Mouse (Mus musculus): Measurements from ENCODE around the gene Sertad1. TPM values are rescaled to one million over a fixed set of nuclear protein-coding genes. Genes with fewer than 3 reads are reported as not detected.
A peak's percentile ranks its signal among the peaks of the same experiment; 100 is the strongest.

Gene Sertad1
- polyA plus RNA-seq, 1 experiment from 2014 or later, result 18.5 TPM

DNA sequence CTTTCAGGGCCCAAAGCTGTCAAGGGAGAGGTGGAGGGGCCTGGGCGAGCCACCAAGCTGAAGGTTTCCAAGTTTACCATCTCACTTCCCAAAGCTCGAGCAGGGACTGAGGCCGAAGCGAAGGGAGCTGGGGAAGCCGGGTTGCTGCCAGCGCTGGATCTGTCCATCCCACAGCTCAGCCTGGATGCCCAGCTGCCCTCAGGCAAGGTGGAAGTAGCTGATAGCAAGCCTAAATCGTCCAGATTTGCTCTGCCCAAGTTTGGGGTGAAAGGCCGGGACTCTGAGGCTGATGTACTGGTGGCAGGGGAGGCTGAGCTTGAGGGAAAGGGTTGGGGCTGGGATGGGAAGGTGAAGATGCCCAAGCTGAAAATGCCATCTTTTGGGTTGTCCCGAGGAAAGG is 31.6 kb downstream of the Sertad1 start:
- no peak overlapping the region for H3K4me2 ChIP-seq (ENCODE audit: low read depth, low read length)
- WGBS (ENCODE audit: insufficient replicate concordance), result 73% methylated on average over 9 of the region's 9 CpGs
- DNase-seq, result no peak
- TF ChIP-seq CTCF (IDR thresholded peaks at IDR 0.05; ENCODE audit: low read depth), result no peak
- TF ChIP-seq EP300 (IDR thresholded peaks at IDR 0.05; ENCODE audit: low read depth), result no peak
- H3K27me3 ChIP-seq (ENCODE audit: insufficient read depth, low read length), result no peaks in the 10 kb centered on the region
- ATAC-seq, result no peak
- H3K9ac ChIP-seq (replicated peaks), result no peak overlapping the region
- 0 out of 2 replicates have a peak, but pooled peaks cover 2% of the 10 kb centered on the region for H3K9me3 ChIP-seq (ENCODE audit: low read length)
- H3K4me1 ChIP-seq (ENCODE audit: insufficient read depth), result no peaks in the 10 kb centered on the region
- H3K36me3 ChIP-seq (replicated peaks; ENCODE audit: insufficient read depth, low read length), result no peaks in the 10 kb centered on the region
- no peak overlapping the region for H3K27ac ChIP-seq (ENCODE audit: low read depth)
- H3K4me3 ChIP-seq (ENCODE audit: low read depth, low read length), result no peak overlapping the region

- Histone ChIP-seq H3K27ac (ENCODE audit: low read depth) (no peak overlapping the region), H3K9me3 (ENCODE audit: low read length) (0 out of 2 replicates have a peak, but pooled peaks cover 2% of the 10 kb centered on the region), H3K4me1 (ENCODE audit: insufficient read depth) (no peaks in the 10 kb centered on the region), H3K36me3 (replicated peaks; ENCODE audit: insufficient read depth, low read length) (no peaks in the 10 kb centered on the region), H3K27me3 (ENCODE audit: insufficient read depth, low read length) (no peaks in the 10 kb centered on the region), H3K4me3 (ENCODE audit: low read depth, low read length) (no peak overlapping the region), H3K4me2 (ENCODE audit: low read depth, low read length) (no peak overlapping the region), H3K9ac (replicated peaks) (no peak overlapping the region)
- no peak for ATAC-seq
- TF ChIP-seq CTCF (IDR thresholded peaks at IDR 0.05; ENCODE audit: low read depth) (peak; percentile 44), EP300 (IDR thresholded peaks at IDR 0.05; ENCODE audit: low read depth) (no peak)
- DNase-seq, result no peak
These were observed 33.4 kb downstream of the Sertad1 start for GRCm38 (mm10) chr7:27520104-27520503.

GRCm38 (mm10) chr7:27520599-27520998 is 33.9 kb downstream of the Sertad1 start:
- Histone ChIP-seq H3K27me3 (ENCODE audit: insufficient read depth, low read length) (no peaks in the 10 kb centered on the region), H3K4me1 (ENCODE audit: insufficient read depth) (peaks cover 2% of the 10 kb centered on the region), H3K9me3 (ENCODE audit: low read length) (0 out of 2 replicates have a peak, but pooled peaks cover 2% of the 10 kb centered on the region), H3K4me2 (ENCODE audit: low read depth, low read length) (no peak overlapping the region), H3K9ac (replicated peaks) (no peak overlapping the region), H3K36me3 (replicated peaks; ENCODE audit: insufficient read depth, low read length) (no peaks in the 10 kb centered on the region), H3K27ac (ENCODE audit: low read depth) (no peak overlapping the region), H3K4me3 (ENCODE audit: low read depth, low read length) (no peak overlapping the region)
- no peak for ATAC-seq
- no peak for DNase-seq
- TF ChIP-seq EP300 (IDR thresholded peaks at IDR 0.05; ENCODE audit: low read depth), result no peak
- 63% methylated on average over 1 of the region's 1 CpGs for WGBS (ENCODE audit: insufficient replicate concordance)

DNA sequence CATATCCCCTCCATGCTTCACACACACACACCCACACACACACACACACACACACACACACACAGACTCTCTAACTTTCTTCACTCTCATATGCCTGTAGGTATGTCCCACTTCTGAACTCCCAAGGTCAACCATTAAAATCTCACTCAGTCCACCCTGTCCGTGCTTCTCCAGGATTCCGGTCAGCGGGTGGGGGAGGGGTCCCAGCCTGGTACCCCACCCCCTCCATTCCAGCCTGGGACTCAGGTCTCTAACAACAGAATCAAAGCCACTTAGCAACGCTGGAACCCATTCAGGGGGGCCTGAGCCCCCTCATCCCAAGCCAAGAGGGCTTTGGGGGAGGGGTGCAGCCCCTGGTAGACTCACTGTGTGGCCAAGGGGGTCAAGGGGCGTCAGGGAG is 36.3 kb downstream of the Sertad1 start, which contains the start of gene Hipk4:
Hipk4 (plus strand) TSS at position 301 of the 400 bp plus-strand sequence.
- peaks cover 9% of the 10 kb centered on the region for H3K4me1 ChIP-seq (ENCODE audit: insufficient read depth)
- no peak for TF ChIP-seq CTCF (IDR thresholded peaks at IDR 0.05; ENCODE audit: low read depth)
- TF ChIP-seq EP300 (IDR thresholded peaks at IDR 0.05; ENCODE audit: low read depth), result no peak
- no peak for DNase-seq
- H3K9me3 ChIP-seq (ENCODE audit: low read length), result 0 out of 2 replicates have a peak, but pooled peaks cover 2% of the 10 kb centered on the region
- H3K36me3 ChIP-seq (replicated peaks; ENCODE audit: insufficient read depth, low read length), result no peaks in the 10 kb centered on the region
- no peak within 1 kb of the TSS for H3K4me2 ChIP-seq (ENCODE audit: low read depth, low read length)
- no peak within 1 kb of the TSS for H3K4me3 ChIP-seq (ENCODE audit: low read depth, low read length)
- H3K27ac ChIP-seq (ENCODE audit: low read depth), result no peak within 1 kb of the TSS
- H3K27me3 ChIP-seq (ENCODE audit: insufficient read depth, low read length), result no peaks in the 10 kb centered on the region
- 66% methylated on average over 5 of the region's 5 CpGs for WGBS (ENCODE audit: insufficient replicate concordance)
- no peak for ATAC-seq
- H3K9ac ChIP-seq (replicated peaks), result no peak within 1 kb of the TSS

- WGBS (ENCODE audit: insufficient replicate concordance), result 90% methylated on average over 13 of the region's 13 CpGs
- Histone ChIP-seq H3K9me3 (ENCODE audit: low read length) (0 out of 2 replicates have a peak, but pooled peaks cover 2% of the 10 kb centered on the region), H3K27ac (ENCODE audit: low read depth) (no peak overlapping the region), H3K4me2 (ENCODE audit: low read depth, low read length) (no peak overlapping the region), H3K9ac (replicated peaks) (no peak overlapping the region), H3K27me3 (ENCODE audit: insufficient read depth, low read length) (no peaks in the 10 kb centered on the region), H3K4me3 (ENCODE audit: low read depth, low read length) (no peak overlapping the region), H3K4me1 (ENCODE audit: insufficient read depth) (peaks cover 9% of the 10 kb centered on the region), H3K36me3 (replicated peaks; ENCODE audit: insufficient read depth, low read length) (no peaks in the 10 kb centered on the region)
- no peak for TF ChIP-seq EP300 (IDR thresholded peaks at IDR 0.05; ENCODE audit: low read depth)
- no peak for TF ChIP-seq CTCF (IDR thresholded peaks at IDR 0.05; ENCODE audit: low read depth)
- no peak for ATAC-seq
- DNase-seq, result no peak
These were observed 37.1 kb downstream of the Sertad1 start for GRCm38 (mm10) chr7:27523805-27524204.

DNA sequence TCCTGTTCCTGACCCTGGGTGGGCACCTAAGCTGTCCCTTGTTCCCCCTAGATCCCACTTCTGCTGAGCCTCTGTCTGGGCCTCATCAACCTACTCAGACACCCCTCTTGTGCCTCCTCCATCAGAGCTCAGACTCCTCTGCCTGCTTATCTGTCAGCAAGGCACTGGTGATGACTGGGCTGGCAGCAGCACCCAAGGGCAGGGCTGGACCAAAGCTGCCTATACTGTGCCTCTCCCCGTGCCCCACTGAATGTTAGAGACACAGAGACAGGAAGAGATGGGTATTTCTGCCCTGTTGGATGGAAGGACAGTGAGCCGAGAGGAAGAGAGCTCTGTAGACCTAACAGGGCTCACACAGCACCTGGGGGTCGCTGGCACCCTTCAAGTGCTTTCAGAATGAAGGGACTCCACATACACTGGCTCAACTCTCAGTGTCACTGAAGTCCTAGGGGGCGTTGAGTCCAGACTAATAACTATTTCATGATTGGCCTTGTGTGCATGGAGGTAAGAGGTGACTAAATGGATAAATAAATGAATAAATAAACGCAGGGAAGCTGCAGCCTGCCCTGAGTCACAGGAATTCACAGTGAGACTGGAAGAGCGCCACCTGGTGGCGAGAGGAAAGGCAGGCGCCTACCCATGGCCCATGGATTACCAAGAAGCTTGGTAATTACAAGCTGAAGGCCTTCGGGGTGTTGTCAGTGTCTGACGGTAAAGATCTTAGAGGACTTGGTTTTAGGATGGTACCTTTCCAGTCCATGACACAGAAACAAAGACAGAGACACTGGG is 39.5 kb downstream of the Sertad1 start:
- Histone ChIP-seq H3K27me3 (ENCODE audit: insufficient read depth, low read length) (no peaks in the 10 kb centered on the region), H3K9me3 (ENCODE audit: low read length) (no peaks in the 10 kb centered on the region), H3K4me3 (ENCODE audit: low read depth, low read length) (no peak overlapping the region), H3K9ac (replicated peaks) (0 out of 2 replicates have a peak overlapping the region, but pooled peaks have one; percentile 23), H3K4me1 (ENCODE audit: insufficient read depth) (peaks cover 9% of the 10 kb centered on the region), H3K27ac (ENCODE audit: low read depth) (peak overlapping the region; percentile 36; the same call in 1 of the 2 replicates), H3K4me2 (ENCODE audit: low read depth, low read length) (peak overlapping the region; percentile 55), H3K36me3 (replicated peaks; ENCODE audit: insufficient read depth, low read length) (no peaks in the 10 kb centered on the region)
- peak; percentile 87 for DNase-seq
- 20% methylated on average over 10 of the region's 10 CpGs for WGBS (ENCODE audit: insufficient replicate concordance)
- TF ChIP-seq CTCF (IDR thresholded peaks at IDR 0.05; ENCODE audit: low read depth) (peak; percentile 99), EP300 (IDR thresholded peaks at IDR 0.05; ENCODE audit: low read depth) (no peak)
- ATAC-seq, result peak; percentile 93

Data from liver, postnatal 0 days (tissue).